Mouse (Mus musculus): ENCODE results near the gene Lrtm1. TPM values are rescaled to one million over a fixed set of nuclear protein-coding genes. Genes with fewer than 3 reads are reported as not detected.
A peak's percentile ranks its signal among the peaks of the same experiment; 100 is the strongest.

The Lrtm1 gene
- not detected in 2 replicates for total RNA-seq (2012; rRNA removed)

DNA sequence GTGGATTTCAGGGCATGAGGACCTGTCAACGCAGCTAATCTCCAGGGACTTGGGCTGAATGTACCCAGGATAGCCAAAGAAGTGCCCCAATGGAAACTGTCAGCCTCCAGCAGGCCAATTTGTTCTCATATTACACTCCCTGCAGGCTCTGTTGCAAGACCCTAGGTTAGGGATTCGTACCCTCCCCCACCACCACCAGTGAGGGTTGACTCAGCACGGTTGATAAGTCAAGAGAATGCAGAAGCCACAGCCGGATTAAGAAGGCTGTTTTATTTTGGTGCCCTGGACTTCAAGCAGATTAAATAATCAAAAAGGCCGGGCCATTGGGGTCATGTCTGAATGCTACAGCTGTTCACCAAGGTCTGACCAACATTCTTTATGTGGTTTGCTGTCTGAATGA lies at the start of gene Lrtm1:
TSS of gene Lrtm1 (plus strand) at position 326 of the 400 bp plus-strand sequence.
- H3K9me3 ChIP-seq (ENCODE audit: control insufficient read depth, insufficient read depth, low read depth, low read length), result no peaks in the 10 kb centered on the region
- no peak for DNase-seq (ENCODE audit: low read depth, low spot score)
- no peak within 1 kb of the TSS for H3K4me3 ChIP-seq (ENCODE audit: insufficient read depth in 1 of 2, low read depth in 1 of 2, low read length in 2 of 2, poor library complexity in 1 of 2, severe bottlenecking in 1 of 2)
- H3K36me3 ChIP-seq (ENCODE audit: control insufficient read depth, insufficient read depth, low read length, poor library complexity, severe bottlenecking), result no peaks in the 10 kb centered on the region
- H3K4me1 ChIP-seq (ENCODE audit: control insufficient read depth in 2 of 2, insufficient read depth in 2 of 2, low read length in 2 of 2, poor library complexity in 1 of 2), result peaks cover 0 to 5% of the 10 kb centered on the region in 2 experiments; a peak in 1 of 4 replicates
- in situ Hi-C loops (cut with MboI; ENCODE audit: low sequenced_read_pairs in 2 of 2, unreplicated experiment in 2 of 2), result no loop called here
- TF ChIP-seq MAFK (IDR thresholded peaks at IDR 0.05; ENCODE audit: insufficient read depth, low read depth, low read length) (peak; percentile 38; the same call in 1 of the 2 replicates), ZNF384 (IDR thresholded peaks at IDR 0.05; ENCODE audit: low read depth, low read length) (no peak)
- H3K9ac ChIP-seq (ENCODE audit: insufficient read depth, low read depth, low read length, poor library complexity, severe bottlenecking), result no peak within 1 kb of the TSS
- H3K27ac ChIP-seq (ENCODE audit: insufficient read depth, low read depth, low read length, poor library complexity, severe bottlenecking), result no peak within 1 kb of the TSS

- TF ChIP-seq HCFC1 (IDR thresholded peaks at IDR 0.05; ENCODE audit: borderline replicate concordance, insufficient read depth, low read length) (no peak), ZC3H11A (IDR thresholded peaks at IDR 0.05; ENCODE audit: borderline replicate concordance, low read depth, low read length) (no peak), CHD2 (IDR thresholded peaks at IDR 0.05; ENCODE audit: low read depth, low read length) (no peak), MAFK (IDR thresholded peaks at IDR 0.05; ENCODE audit: insufficient read depth, low read depth, low read length) (no peak), ZNF384 (IDR thresholded peaks at IDR 0.05; ENCODE audit: low read depth, low read length) (no peak)
These were observed 48.8 kb upstream of the Lrtm1 start for GRCm38 (mm10) chr14:28969247-28969646.

DNA sequence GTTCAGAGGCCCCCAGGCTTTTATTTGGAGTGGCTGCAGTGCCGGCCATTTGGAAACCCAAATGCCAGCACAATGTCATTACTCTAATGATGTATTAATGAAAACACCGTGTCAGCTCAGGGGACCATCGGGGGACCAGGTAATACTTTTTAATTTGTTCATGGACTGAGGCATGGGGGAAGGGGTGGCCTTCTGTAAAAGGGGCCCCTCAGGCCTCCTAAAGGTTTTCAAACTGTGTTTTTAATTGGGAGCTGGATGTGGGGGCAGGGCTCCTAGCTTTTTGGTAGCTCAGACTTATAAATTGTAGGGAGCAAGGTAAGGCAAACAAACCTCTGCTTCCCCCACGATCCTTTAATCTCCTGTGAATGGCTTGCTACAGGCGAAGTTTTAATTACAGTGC lies 45.4 kb upstream of the Lrtm1 start:
- Histone ChIP-seq H3K27ac (ENCODE audit: insufficient read depth, low read depth, low read length, poor library complexity, severe bottlenecking) (no peak overlapping the region), H3K4me1 (ENCODE audit: control insufficient read depth in 2 of 2, insufficient read depth in 2 of 2, low read length in 2 of 2, poor library complexity in 1 of 2) (no peaks in the 10 kb centered on the region), H3K9ac (ENCODE audit: insufficient read depth, low read depth, low read length, poor library complexity, severe bottlenecking) (no peak overlapping the region), H3K9me3 (ENCODE audit: control insufficient read depth, insufficient read depth, low read depth, low read length) (no peaks in the 10 kb centered on the region), H3K4me3 (ENCODE audit: insufficient read depth in 1 of 2, low read depth in 1 of 2, low read length in 2 of 2, poor library complexity in 1 of 2, severe bottlenecking in 1 of 2) (no peak overlapping the region), H3K36me3 (ENCODE audit: control insufficient read depth, insufficient read depth, low read length, poor library complexity, severe bottlenecking) (no peaks in the 10 kb centered on the region)
- TF ChIP-seq ZNF384 (IDR thresholded peaks at IDR 0.05; ENCODE audit: low read depth, low read length) (no peak), MAFK (IDR thresholded peaks at IDR 0.05; ENCODE audit: insufficient read depth, low read depth, low read length) (no peak), ZC3H11A (IDR thresholded peaks at IDR 0.05; ENCODE audit: borderline replicate concordance, low read depth, low read length) (no peak), HCFC1 (IDR thresholded peaks at IDR 0.05; ENCODE audit: borderline replicate concordance, insufficient read depth, low read length) (no peak), CHD2 (IDR thresholded peaks at IDR 0.05; ENCODE audit: low read depth, low read length) (no peak)
- no peak for DNase-seq (ENCODE audit: low read depth, low spot score)
- in situ Hi-C loops (cut with MboI; ENCODE audit: low sequenced_read_pairs in 2 of 2, unreplicated experiment in 2 of 2), result no loop called here

More at GRCm38 (mm10) chr14:28969247-28969646, 48.8 kb upstream of the Lrtm1 start:
- no peaks in the 10 kb centered on the region for H3K4me1 ChIP-seq (ENCODE audit: control insufficient read depth in 2 of 2, insufficient read depth in 2 of 2, low read length in 2 of 2, poor library complexity in 1 of 2)
- H3K4me3 ChIP-seq (ENCODE audit: insufficient read depth in 1 of 2, low read depth in 1 of 2, low read length in 2 of 2, poor library complexity in 1 of 2, severe bottlenecking in 1 of 2), result no peak overlapping the region
- DNase-seq (ENCODE audit: low read depth, low spot score), result no peak
- H3K9ac ChIP-seq (ENCODE audit: insufficient read depth, low read depth, low read length, poor library complexity, severe bottlenecking), result no peak overlapping the region
- no peak overlapping the region for H3K27ac ChIP-seq (ENCODE audit: insufficient read depth, low read depth, low read length, poor library complexity, severe bottlenecking)
- no peaks in the 10 kb centered on the region for H3K9me3 ChIP-seq (ENCODE audit: control insufficient read depth, insufficient read depth, low read depth, low read length)
- no peaks in the 10 kb centered on the region for H3K36me3 ChIP-seq (ENCODE audit: control insufficient read depth, insufficient read depth, low read length, poor library complexity, severe bottlenecking)
- in situ Hi-C loops (cut with MboI; ENCODE audit: low sequenced_read_pairs in 2 of 2, unreplicated experiment in 2 of 2), result no loop called here

- H3K4me1 ChIP-seq (ENCODE audit: control insufficient read depth in 2 of 2, insufficient read depth in 2 of 2, low read length in 2 of 2, poor library complexity in 1 of 2), result no peaks in the 10 kb centered on the region
- no peak overlapping the region for H3K9ac ChIP-seq (ENCODE audit: insufficient read depth, low read depth, low read length, poor library complexity, severe bottlenecking)
- in situ Hi-C loops (cut with MboI; ENCODE audit: low sequenced_read_pairs in 2 of 2, unreplicated experiment in 2 of 2), result no loop called here
- H3K27ac ChIP-seq (ENCODE audit: insufficient read depth, low read depth, low read length, poor library complexity, severe bottlenecking), result no peak overlapping the region
- H3K36me3 ChIP-seq (ENCODE audit: control insufficient read depth, insufficient read depth, low read length, poor library complexity, severe bottlenecking), result no peaks in the 10 kb centered on the region
- no peak for DNase-seq (ENCODE audit: low read depth, low spot score)
- H3K4me3 ChIP-seq (ENCODE audit: insufficient read depth in 1 of 2, low read depth in 1 of 2, low read length in 2 of 2, poor library complexity in 1 of 2, severe bottlenecking in 1 of 2), result no peak overlapping the region
- TF ChIP-seq ZC3H11A (IDR thresholded peaks at IDR 0.05; ENCODE audit: borderline replicate concordance, low read depth, low read length), result no peak
- TF ChIP-seq ZNF384 (IDR thresholded peaks at IDR 0.05; ENCODE audit: low read depth, low read length), result no peak
- TF ChIP-seq HCFC1 (IDR thresholded peaks at IDR 0.05; ENCODE audit: borderline replicate concordance, insufficient read depth, low read length), result no peak
- TF ChIP-seq CHD2 (IDR thresholded peaks at IDR 0.05; ENCODE audit: low read depth, low read length), result no peak
- TF ChIP-seq MAFK (IDR thresholded peaks at IDR 0.05; ENCODE audit: insufficient read depth, low read depth, low read length), result no peak
- H3K9me3 ChIP-seq (ENCODE audit: control insufficient read depth, insufficient read depth, low read depth, low read length), result no peaks in the 10 kb centered on the region
These were observed 38.8 kb upstream of the Lrtm1 start for GRCm38 (mm10) chr14:28979230-28979629.

DNA sequence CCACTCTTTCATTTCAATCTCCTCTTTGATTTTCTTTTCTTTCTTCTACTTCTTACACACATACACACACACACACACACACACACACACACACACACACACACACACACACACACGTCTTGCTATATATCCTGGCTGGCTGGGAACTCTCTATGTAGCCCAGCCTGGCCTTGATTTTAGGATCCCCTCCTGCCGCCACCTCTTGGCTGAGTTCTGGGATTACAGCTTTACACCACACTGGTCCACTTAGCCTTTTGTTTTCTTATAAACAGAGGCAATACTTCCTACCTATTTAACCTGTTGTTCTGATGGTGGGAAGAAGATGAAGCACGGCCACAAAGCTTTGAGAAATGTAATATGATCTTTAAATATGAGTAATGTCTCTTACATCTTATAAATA lies 37.5 kb upstream of the Lrtm1 start:
- no peak for DNase-seq (ENCODE audit: low read depth, low spot score)
- H3K27ac ChIP-seq (ENCODE audit: insufficient read depth, low read depth, low read length, poor library complexity, severe bottlenecking), result no peak overlapping the region

More for the DNA sequence above, 37.5 kb upstream of the Lrtm1 start:
- Histone ChIP-seq H3K9me3 (ENCODE audit: control insufficient read depth, insufficient read depth, low read depth, low read length) (no peaks in the 10 kb centered on the region), H3K4me1 (ENCODE audit: control insufficient read depth in 2 of 2, insufficient read depth in 2 of 2, low read length in 2 of 2, poor library complexity in 1 of 2) (no peaks in the 10 kb centered on the region), H3K4me3 (ENCODE audit: insufficient read depth in 1 of 2, low read depth in 1 of 2, low read length in 2 of 2, poor library complexity in 1 of 2, severe bottlenecking in 1 of 2) (no peak overlapping the region), H3K9ac (ENCODE audit: insufficient read depth, low read depth, low read length, poor library complexity, severe bottlenecking) (no peak overlapping the region), H3K36me3 (ENCODE audit: control insufficient read depth, insufficient read depth, low read length, poor library complexity, severe bottlenecking) (no peaks in the 10 kb centered on the region)
- in situ Hi-C loops (cut with MboI; ENCODE audit: low sequenced_read_pairs in 2 of 2, unreplicated experiment in 2 of 2), result no loop called here
- TF ChIP-seq CHD2 (IDR thresholded peaks at IDR 0.05; ENCODE audit: low read depth, low read length) (no peak), HCFC1 (IDR thresholded peaks at IDR 0.05; ENCODE audit: borderline replicate concordance, insufficient read depth, low read length) (no peak), ZNF384 (IDR thresholded peaks at IDR 0.05; ENCODE audit: low read depth, low read length) (no peak), ZC3H11A (IDR thresholded peaks at IDR 0.05; ENCODE audit: borderline replicate concordance, low read depth, low read length) (no peak), MAFK (IDR thresholded peaks at IDR 0.05; ENCODE audit: insufficient read depth, low read depth, low read length) (no peak)
